Mouse (Mus musculus) forebrain, embryonic 14.5 days (tissue): ENCODE results near the gene Gpx5. TPM values are rescaled to one million over a fixed set of nuclear protein-coding genes. Genes with fewer than 3 reads are reported as not detected.

Source experiments
- ATAC-seq: fragments of 200-750 bp; cut with Nextera tagmentation; 2 replicates; pipeline ENCODE4 v1.8.0; 2017; ENCODE audit warnings: mild to moderate bottlenecking, moderate library complexity
- DNase-seq: peaks from one replicate; pipeline ENCODE4 v3.0.0-alpha.2; 2015; ENCODE audit warnings: low spot score
- H3K27ac ChIP-seq: fragments of 300-500 bp; sonication (generic); 2 replicates; pipeline ENCODE4 v1.5.1; 2014; ENCODE audit warnings: low read depth, mild to moderate bottlenecking, control low read depth, low read length, moderate library complexity
- H3K27me3 ChIP-seq: fragments of 300-500 bp; sonication (generic); replicated peaks from 2 replicates; pipeline ENCODE4 v1.6.1; 2014; ENCODE audit warnings: low read length, control low read depth, mixed read lengths; ENCODE audit not compliant: control insufficient read depth, insufficient read depth
- H3K36me3 ChIP-seq: fragments of 300-500 bp; sonication (generic); 2 replicates; pipeline ENCODE4 v1.6.1; 2014; ENCODE audit warnings: low read length, control low read depth; ENCODE audit not compliant: control insufficient read depth, insufficient read depth
- H3K4me1 ChIP-seq: fragments of 300-500 bp; sonication (generic); 2 replicates; pipeline ENCODE4 v1.6.1; 2014; ENCODE audit warnings: antibody characterized with exemption, low read length, control low read depth; ENCODE audit not compliant: control insufficient read depth, insufficient read depth
- H3K4me2 ChIP-seq: fragments of 300-500 bp; sonication (generic); 2 replicates; pipeline ENCODE4 v1.6.1; 2014; ENCODE audit warnings: mild to moderate bottlenecking, control low read depth, low read length
- H3K4me3 ChIP-seq: fragments of 300-500 bp; sonication (generic); 2 replicates; pipeline ENCODE4 v1.5.1; 2014; ENCODE audit warnings: low read depth, low read length, control low read depth
- H3K9ac ChIP-seq: fragments of 300-500 bp; sonication (generic); 2 replicates; pipeline ENCODE4 v1.6.1; 2014; ENCODE audit warnings: mild to moderate bottlenecking, low read length, control low read depth, moderate library complexity
- H3K9me3 ChIP-seq: fragments of 300-500 bp; sonication (generic); replicated peaks from 2 replicates; pipeline ENCODE4 v1.6.1; 2016; ENCODE audit warnings: low read length, control low read depth, mixed read lengths; ENCODE audit not compliant: control insufficient read depth
- WGBS: fragments of 180-500 bp; shearing (Covaris S2); extraction: QIAGEN DNeasy Blood & Tissue Kit; methylation state at CpG from one replicate; pipeline ENCODE4 v1.1.7; 2014; 5-methylcytosine and 5-hydroxymethylcytosine counted together
- polyA plus RNA-seq: library from polyadenylated mRNA; unstranded; fragments of >200 nt; fragmentation: Nextera tagmentation; extraction: Ambion mirVana; gene quantifications from 2 replicates; pipeline ENCODE4 v1.2.1, GENCODE M21; 2014

Gpx5 gene
- polyA plus RNA-seq, 1 experiment from 2014 or later, result not detected

DNA sequence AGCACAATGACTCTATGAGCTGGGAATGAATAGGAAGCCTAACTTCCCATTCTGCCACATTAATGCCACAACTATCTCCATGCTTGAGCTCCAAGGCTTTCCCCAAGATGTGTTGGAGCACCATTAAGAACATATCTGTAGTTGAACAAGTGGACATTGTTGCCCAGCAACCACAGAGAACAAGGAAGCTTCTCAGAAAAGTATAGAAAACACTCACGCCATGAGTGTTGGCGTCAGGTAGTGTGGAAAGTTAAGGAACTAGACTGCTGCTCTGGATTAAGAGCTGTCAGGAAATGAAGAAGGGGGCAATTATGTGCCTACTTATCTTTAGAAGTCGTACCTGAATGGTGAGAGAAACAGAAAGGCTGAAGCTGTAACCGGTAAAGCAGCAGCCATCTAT is 21.4 kb upstream of the Gpx5 start:
- no peak for DNase-seq
- Histone ChIP-seq H3K36me3 (no peaks in the 10 kb centered on the region), H3K4me2 (no peak overlapping the region), H3K27ac (no peak overlapping the region), H3K4me1 (no peaks in the 10 kb centered on the region), H3K27me3 (no peaks in the 10 kb centered on the region), H3K4me3 (no peak overlapping the region), H3K9me3 (no peaks in the 10 kb centered on the region), H3K9ac (no peak overlapping the region)
- ATAC-seq, result no peak
- WGBS, result 87% methylated on average over 4 of the region's 4 CpGs

DNA sequence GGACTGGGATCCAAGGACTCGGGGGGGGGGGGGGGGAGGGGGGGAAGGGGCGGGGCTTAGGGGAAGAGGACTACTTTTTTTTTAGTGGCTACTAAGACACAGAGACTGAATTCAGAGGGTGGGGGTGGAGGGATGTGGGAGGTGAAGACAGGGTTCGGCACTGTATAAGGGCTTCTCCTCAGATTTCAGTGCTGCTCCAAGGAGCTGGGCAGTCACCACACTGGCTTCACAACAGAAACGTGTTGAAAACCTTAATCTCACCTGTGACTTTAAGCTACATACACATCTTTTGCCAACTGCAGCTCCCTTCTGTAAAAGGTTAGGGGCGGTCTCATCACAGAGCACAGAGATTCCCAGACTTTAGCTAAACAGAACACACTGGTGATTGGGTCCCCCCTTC is 20.3 kb upstream of the Gpx5 start:
- no peak for ATAC-seq

DNA sequence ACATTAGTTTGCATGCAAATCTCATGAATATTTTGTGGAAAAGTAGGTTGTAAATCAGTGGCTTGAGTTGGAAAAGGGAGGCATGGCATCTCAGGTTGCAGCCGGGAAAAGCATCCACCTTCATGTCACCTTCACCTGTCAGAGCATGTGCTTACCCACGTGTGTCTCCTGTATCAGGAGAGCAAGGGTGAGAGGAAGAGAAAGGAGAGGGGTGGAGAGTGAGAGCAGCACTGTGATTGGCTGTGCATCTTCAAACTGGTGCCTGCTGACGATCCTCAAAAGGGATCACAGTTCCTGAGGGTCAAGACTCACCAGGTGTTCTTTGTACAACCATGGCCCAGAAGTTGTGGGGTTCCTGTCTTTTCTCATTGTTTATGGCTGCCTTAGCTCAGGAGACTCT is 19.4 kb upstream of the Gpx5 start, which contains the start of gene Gpx6:
Gpx6 (plus strand) TSS at position 200 of the 400 bp plus-strand sequence.
- Histone ChIP-seq H3K9me3 (no peaks in the 10 kb centered on the region), H3K4me3 (no peak within 1 kb of the TSS), H3K27me3 (no peaks in the 10 kb centered on the region), H3K27ac (no peak within 1 kb of the TSS), H3K9ac (no peak within 1 kb of the TSS), H3K4me2 (no peak within 1 kb of the TSS), H3K4me1 (no peaks in the 10 kb centered on the region), H3K36me3 (no peaks in the 10 kb centered on the region)
- WGBS, result 15% methylated on average over 3 of the region's 3 CpGs
- DNase-seq, result no peak
- 0 out of 2 replicates have a peak, but pooled peaks have one; percentile 15 for ATAC-seq

More for the DNA sequence above, 20.3 kb upstream of the Gpx5 start:
- Histone ChIP-seq H3K9ac (no peak overlapping the region), H3K4me3 (no peak overlapping the region), H3K27me3 (no peaks in the 10 kb centered on the region), H3K4me1 (no peaks in the 10 kb centered on the region), H3K4me2 (no peak overlapping the region), H3K9me3 (no peaks in the 10 kb centered on the region), H3K36me3 (no peaks in the 10 kb centered on the region), H3K27ac (no peak overlapping the region)
- WGBS, result 54% methylated on average over 3 of the region's 5 CpGs
- DNase-seq, result no peak

DNA sequence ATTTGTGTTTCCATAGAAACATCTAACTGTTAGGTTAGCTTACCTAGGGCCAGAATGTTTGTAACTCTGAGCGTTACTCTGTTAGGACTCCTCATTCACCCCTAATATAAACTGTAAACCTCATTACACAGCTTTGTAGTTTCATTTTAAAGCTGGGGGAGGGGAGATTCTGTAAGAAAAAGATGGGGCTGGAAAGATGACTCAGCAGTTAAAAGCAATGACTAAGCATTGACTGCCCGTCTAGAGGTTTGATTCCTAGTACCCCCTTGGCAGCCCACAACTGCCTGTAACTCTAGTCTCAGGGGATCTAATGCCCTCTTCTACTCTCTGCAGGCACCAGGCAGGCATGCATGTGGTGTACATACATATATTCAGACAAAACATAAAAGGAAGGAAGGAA is 17.3 kb upstream of the Gpx5 start:
- no peak overlapping the region for H3K4me3 ChIP-seq

DNA sequence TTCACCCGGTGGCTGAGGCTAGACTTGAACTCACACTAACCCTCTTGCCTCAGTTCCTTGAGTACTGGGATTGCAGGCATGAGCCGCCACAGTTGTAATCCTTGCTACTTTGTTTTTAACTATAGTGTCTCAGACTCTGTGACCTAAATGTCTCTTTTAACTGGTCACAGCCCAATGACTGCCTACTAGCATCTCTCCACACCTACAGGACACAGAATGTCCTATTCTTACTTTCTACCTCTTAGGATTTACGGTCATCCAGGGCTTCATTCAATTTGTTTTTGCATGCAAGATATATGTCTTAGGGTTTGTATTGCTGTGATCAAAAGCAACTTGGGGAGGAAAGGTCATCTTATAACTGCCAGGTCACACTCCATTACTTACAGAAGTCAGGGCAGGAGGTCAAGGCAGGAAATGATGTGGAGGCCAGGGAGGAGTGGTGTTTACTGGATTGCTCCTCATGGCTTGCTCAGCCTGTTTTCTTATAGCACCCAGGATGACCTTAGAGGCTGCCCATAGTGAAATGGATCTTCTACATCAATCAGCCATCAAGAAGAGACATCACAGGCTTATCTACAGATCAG is 12.0 kb upstream of the Gpx5 start:
- Histone ChIP-seq H3K9ac (no peak overlapping the region), H3K4me2 (no peak overlapping the region), H3K4me1 (no peaks in the 10 kb centered on the region), H3K27me3 (no peaks in the 10 kb centered on the region), H3K36me3 (no peaks in the 10 kb centered on the region), H3K9me3 (no peaks in the 10 kb centered on the region), H3K4me3 (no peak overlapping the region), H3K27ac (no peak overlapping the region)
- DNase-seq (no peak), ATAC-seq (no peak)
- 78% methylated on average over 3 of the region's 3 CpGs for WGBS

More for the DNA sequence above, 17.3 kb upstream of the Gpx5 start:
- ATAC-seq, result no peak
- H3K9ac ChIP-seq, result no peak overlapping the region
- no peak for DNase-seq
- H3K27me3 ChIP-seq, result no peaks in the 10 kb centered on the region
- H3K9me3 ChIP-seq, result no peaks in the 10 kb centered on the region
- no peaks in the 10 kb centered on the region for H3K36me3 ChIP-seq
- no peak overlapping the region for H3K27ac ChIP-seq
- no peak overlapping the region for H3K4me2 ChIP-seq
- H3K4me1 ChIP-seq, result no peaks in the 10 kb centered on the region
- whole genome bisulfite sequencing, result 69% methylated on average over 2 of the region's 2 CpGs

DNA sequence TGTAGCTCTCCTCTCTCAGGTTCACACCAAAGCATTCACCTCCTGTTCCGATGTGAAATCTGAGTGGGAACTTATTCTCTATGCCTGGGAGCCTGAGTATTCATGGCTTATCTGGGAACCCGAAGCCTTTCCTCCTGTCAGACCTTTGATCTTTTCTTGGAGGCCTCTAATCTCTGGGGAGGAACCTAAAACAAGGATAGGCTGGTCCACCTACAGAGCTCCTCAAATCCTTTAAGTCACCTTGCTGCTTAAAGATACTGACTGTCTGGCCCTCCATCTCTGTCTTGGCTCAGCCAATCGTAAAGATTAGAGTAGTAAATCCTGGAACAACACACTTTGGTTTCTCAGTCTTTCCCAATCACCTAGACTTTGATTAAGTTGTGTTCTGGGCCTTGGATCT is 6.0 kb upstream of the Gpx5 start:
- Histone ChIP-seq H3K4me2 (no peak overlapping the region), H3K9me3 (no peaks in the 10 kb centered on the region), H3K9ac (no peak overlapping the region), H3K36me3 (no peaks in the 10 kb centered on the region), H3K4me3 (no peak overlapping the region), H3K4me1 (no peaks in the 10 kb centered on the region), H3K27ac (no peak overlapping the region), H3K27me3 (no peaks in the 10 kb centered on the region)
- DNase-seq, result no peak
- no peak for ATAC-seq
- WGBS, result 37% methylated on average over 3 of the region's 3 CpGs

DNA sequence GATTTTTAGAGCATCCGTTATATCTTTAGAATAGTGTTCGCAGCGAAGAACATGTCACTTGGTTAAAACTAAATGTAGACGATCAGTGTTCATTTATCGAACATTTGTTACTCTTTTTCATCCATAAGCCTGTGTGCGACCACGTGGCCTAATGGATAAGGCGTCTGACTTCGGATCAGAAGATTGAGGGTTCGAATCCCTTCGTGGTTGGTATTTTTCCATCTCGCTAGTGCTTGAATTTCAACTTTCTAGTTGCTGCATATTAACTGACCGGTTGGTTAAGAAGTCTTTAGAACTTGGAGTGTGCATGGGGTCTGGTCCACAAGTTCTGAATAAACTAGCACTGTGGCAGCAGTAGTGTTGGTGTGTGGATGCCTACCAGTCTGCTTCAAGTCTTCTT is 13.0 kb downstream of the Gpx5 start:
- ATAC-seq, result peak; percentile 60
- peak; percentile 96 for DNase-seq
- Histone ChIP-seq H3K9ac (peak overlapping the region; percentile 48; the same call in 1 of the 2 replicates), H3K4me3 (peak overlapping the region; percentile 43), H3K9me3 (no peaks in the 10 kb centered on the region), H3K27me3 (no peaks in the 10 kb centered on the region), H3K27ac (no peak overlapping the region), H3K4me2 (peak overlapping the region; percentile 63), H3K36me3 (no peaks in the 10 kb centered on the region), H3K4me1 (peaks cover 2% of the 10 kb centered on the region; the same call in 1 of the 2 replicates)
- WGBS, result under 1% methylated on average over 13 of the region's 13 CpGs

DNA sequence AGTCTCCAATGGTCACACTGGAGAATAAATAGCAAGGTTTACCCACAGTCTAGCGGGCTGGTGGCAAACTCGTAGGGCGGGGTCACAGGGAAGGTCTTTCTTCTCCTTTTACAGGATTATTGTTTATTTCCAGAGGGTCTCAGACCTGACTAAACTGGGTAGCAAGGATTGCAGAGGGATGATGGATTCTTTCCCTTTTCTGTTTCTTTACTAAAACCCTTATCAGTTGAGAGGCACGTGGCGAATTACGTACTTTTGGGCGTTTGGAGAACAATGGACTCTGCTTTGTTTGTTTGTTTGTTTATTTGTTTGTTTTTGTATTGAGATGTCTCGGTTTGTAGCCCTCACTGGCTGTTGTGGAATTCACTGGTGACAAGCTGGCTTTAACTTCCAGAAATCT is 13.5 kb downstream of the Gpx5 start:
- Histone ChIP-seq H3K36me3 (no peaks in the 10 kb centered on the region), H3K4me1 (peaks cover 2% of the 10 kb centered on the region; the same call in 1 of the 2 replicates), H3K27ac (no peak overlapping the region), H3K9ac (peak overlapping the region; percentile 48), H3K27me3 (no peaks in the 10 kb centered on the region), H3K4me2 (peak overlapping the region; percentile 63), H3K4me3 (peak overlapping the region; percentile 43), H3K9me3 (no peaks in the 10 kb centered on the region)
- 4% methylated on average over 8 of the region's 8 CpGs for WGBS
- DNase-seq, result no peak
- peak; percentile 3 for ATAC-seq

DNA sequence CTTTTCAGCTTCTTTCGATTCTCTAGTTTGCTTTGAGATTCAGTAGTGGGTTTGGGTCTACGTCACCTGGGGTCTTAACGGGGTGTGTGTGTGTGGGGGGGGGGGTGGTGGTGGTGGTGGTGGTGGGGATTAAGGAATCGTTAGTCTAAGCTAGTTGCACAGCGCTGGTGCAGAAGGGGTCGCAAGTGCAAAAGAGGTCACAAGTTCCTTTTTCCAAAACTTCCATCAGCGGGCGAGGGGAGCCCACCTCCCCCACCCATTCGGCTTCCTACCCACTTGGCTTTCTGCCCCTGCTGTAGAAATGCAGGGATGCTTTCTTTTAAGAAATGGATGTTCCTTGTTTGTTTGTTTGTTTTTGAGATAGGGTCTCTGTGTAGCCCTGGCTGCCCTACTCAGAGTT is 16.0 kb downstream of the Gpx5 start:
- Histone ChIP-seq H3K4me2 (peak overlapping the region; percentile 55), H3K36me3 (no peaks in the 10 kb centered on the region), H3K27me3 (no peaks in the 10 kb centered on the region), H3K4me3 (peak overlapping the region; percentile 48), H3K9me3 (no peaks in the 10 kb centered on the region), H3K9ac (peak overlapping the region; percentile 59), H3K27ac (no peak overlapping the region), H3K4me1 (peaks cover 2% of the 10 kb centered on the region; the same call in 1 of the 2 replicates)
- WGBS, result 1% methylated on average over 9 of the region's 9 CpGs
- DNase-seq, result peak; percentile 39
- 0 out of 2 replicates have a peak, but pooled peaks have one; percentile 11 for ATAC-seq
